ENCODE assay signal across 8 mouse cellular contexts in the genomic region with DNA sequence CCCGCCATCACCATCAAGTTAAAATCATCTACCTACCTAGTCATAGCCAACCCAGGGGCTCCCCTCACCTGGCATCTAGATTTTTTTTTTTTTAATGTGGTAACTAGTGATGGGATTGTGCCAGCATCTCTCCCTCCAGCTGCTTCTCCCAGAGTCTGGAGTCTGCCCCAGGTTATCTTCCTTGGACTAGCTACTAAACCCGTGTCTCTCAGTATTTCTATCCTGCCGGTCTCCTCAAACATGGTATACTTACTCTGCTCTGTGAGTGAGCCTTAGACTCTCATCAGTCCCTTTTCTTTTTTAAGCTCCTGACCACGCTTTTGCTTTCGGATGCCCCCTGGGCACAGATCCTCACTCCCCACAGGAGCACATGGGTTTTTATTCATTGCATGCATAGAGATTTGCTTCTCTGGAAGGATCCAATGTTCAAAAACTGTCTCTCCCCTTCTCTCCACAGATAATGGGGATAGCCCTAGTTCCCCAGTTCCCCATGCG. TPM values are rescaled to one million over a fixed set of nuclear protein-coding genes. Genes with fewer than 3 reads are reported as not detected.
DNase-seq lines count a peak whose midpoint lies in the region; ATAC-seq and TF ChIP-seq lines count a peak whose summit lies in the region.

No protein-coding gene starts in this region.

- intact Hi-C loops in left cerebral cortex, adult 2 months (cut with DNase I): loop anchor here (1.0 kb wide), 1 partner anchor 70 kb away; a partner anchor contains a TSS

- H3K4me1 ChIP-seq in embryonic facial prominence, embryonic 11.5 days (ENCODE audit: control insufficient read depth, insufficient read depth, low read length): peaks cover 9% of the 10 kb centered on the region
- H3K4me1 ChIP-seq in hindbrain, postnatal 0 days (ENCODE audit: insufficient read depth, low read length): peaks cover 30% of the 10 kb centered on the region

- H3K4me3 ChIP-seq in left cerebral cortex, adult 2 months: peak overlapping the region; percentile 66
- H3K4me3 ChIP-seq in embryonic facial prominence, embryonic 11.5 days (ENCODE audit: low read depth, low read length): no peak overlapping the region; the same call in 1 of the 2 replicates
- peak overlapping the region; percentile 59 for H3K4me3 ChIP-seq in hindbrain, postnatal 0 days (ENCODE audit: low read length)

- H3K9me3 ChIP-seq in embryonic facial prominence, embryonic 11.5 days (replicated peaks; ENCODE audit: control insufficient read depth, low read length): no peaks in the 10 kb centered on the region
- H3K9me3 ChIP-seq in hindbrain, postnatal 0 days (ENCODE audit: low read length): no peaks in the 10 kb centered on the region

- TF ChIP-seq CTCF in left cerebral cortex, adult 2 months (IDR thresholded peaks at IDR 0.05): no peak
- no peak for TF ChIP-seq CTCF in hindbrain, postnatal 0 days (IDR thresholded peaks at IDR 0.05; ENCODE audit: low read depth)

- DNase-seq in left cerebral cortex, adult 2 months (ENCODE audit: extremely low spot score in 1 of 2, low spot score in 2 of 2): no peak
- DNase-seq in left cerebral cortex, adult 18-20 months (ENCODE audit: low spot score in 2 of 2): no peak
- DNase-seq in embryonic facial prominence, embryonic 11.5 days (ENCODE audit: low spot score): no peak
- no peak for DNase-seq in hindbrain, postnatal 0 days (ENCODE audit: low spot score)
- DNase-seq in neural tube, embryonic 10.5 days (ENCODE audit: extremely low spot score, low spot score): peak; percentile 42
- DNase-seq in thymus, postnatal 14 days: no peak
- DNase-seq in cerebellum, adult 18-20 months: no peak
- DNase-seq in left cerebral cortex, adult 9 months (ENCODE audit: low spot score in 2 of 2): no peak

- H3K9ac ChIP-seq in embryonic facial prominence, embryonic 11.5 days (replicated peaks; ENCODE audit: low read length): peak overlapping the region; percentile 86
- peak overlapping the region; percentile 69 for H3K9ac ChIP-seq in hindbrain, postnatal 0 days (replicated peaks; ENCODE audit: low read length)

- WGBS in embryonic facial prominence, embryonic 11.5 days: 13% methylated on average over 6 of the region's 6 CpGs
- WGBS in hindbrain, postnatal 0 days: 11% methylated on average over 6 of the region's 6 CpGs

- H3K36me3 ChIP-seq in embryonic facial prominence, embryonic 11.5 days (replicated peaks; ENCODE audit: control insufficient read depth, insufficient read depth, low read depth, low read length): no peaks in the 10 kb centered on the region
- H3K36me3 ChIP-seq in hindbrain, postnatal 0 days (ENCODE audit: insufficient read depth, low read length): no peaks in the 10 kb centered on the region

- H3K27me3 ChIP-seq in embryonic facial prominence, embryonic 11.5 days (ENCODE audit: control insufficient read depth, insufficient read depth, low read length): no peaks in the 10 kb centered on the region
- H3K27me3 ChIP-seq in hindbrain, postnatal 0 days (ENCODE audit: insufficient read depth, low read length): no peaks in the 10 kb centered on the region

- no peak for ATAC-seq in embryonic facial prominence, embryonic 11.5 days (replicated peaks; ENCODE audit: insufficient number of reproducible peaks, low FRiP score, low TSS enrichment, low read depth)
- no peak for ATAC-seq in hindbrain, postnatal 0 days

- peak overlapping the region; percentile 99 for H3K4me2 ChIP-seq in embryonic facial prominence, embryonic 11.5 days (ENCODE audit: low read depth, low read length)
- peak overlapping the region; percentile 100 for H3K4me2 ChIP-seq in hindbrain, postnatal 0 days (ENCODE audit: low read depth, low read length)

- peak overlapping the region; percentile 97 for H3K27ac ChIP-seq in left cerebral cortex, adult 2 months
- peak overlapping the region; percentile 99 for H3K27ac ChIP-seq in embryonic facial prominence, embryonic 11.5 days (replicated peaks; ENCODE audit: low read depth, low read length)
- peak overlapping the region; percentile 94; the same call in 1 of the 2 replicates for H3K27ac ChIP-seq in hindbrain, postnatal 0 days

RNA-seq across cellular contexts. Expression of a gene that starts 35.9 kb away (rescaled TPM):
- total RNA-seq in left cerebral cortex, adult 2 months (2021): 10 to 100 TPM; 51.7 to 54.1 TPM
- 10 to 100 TPM; 35.0 to 57.5 TPM for total RNA-seq in left cerebral cortex, adult 18-20 months (2021)
- 1.1 and 1.2 TPM in 2 replicates for polyA plus RNA-seq in embryonic facial prominence, embryonic 11.5 days (2014; fragmentation: Nextera tagmentation; extraction: Ambion mirVana)
- total RNA-seq in hindbrain, postnatal 0 days (2014; rRNA removed): 11.1 and 12.2 TPM in 2 replicates
- 2.0 and 2.7 TPM in 2 replicates for polyA plus RNA-seq in hindbrain, postnatal 0 days (2015; fragmentation: Nextera tagmentation; extraction: Ambion mirVana)
